In the genomic region with DNA sequence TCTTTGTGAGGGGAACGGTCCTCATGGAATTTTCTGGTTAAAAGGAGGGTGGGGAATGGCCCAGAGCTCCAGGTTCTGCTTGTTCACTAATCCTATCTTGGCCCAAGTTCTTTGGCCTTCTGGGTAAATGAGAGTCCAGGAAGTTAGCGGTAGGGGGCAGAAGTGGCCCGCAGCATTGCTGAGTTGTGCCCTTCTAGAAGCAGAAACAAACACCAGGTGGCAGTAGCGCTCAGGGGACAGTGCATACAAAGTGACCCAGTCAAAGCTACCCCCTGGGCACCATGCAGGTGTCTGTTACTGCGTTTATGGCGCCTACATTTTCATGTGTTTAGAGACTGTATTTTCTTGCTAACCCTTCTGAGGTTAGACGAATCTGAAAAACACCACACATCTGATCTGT, we compare ENCODE assay signal across 8 mouse cellular contexts. TPM values are rescaled to one million over a fixed set of nuclear protein-coding genes. Genes with fewer than 3 reads are reported as not detected.
DNase-seq lines count a peak whose midpoint lies in the region; ATAC-seq and TF ChIP-seq lines count a peak whose summit lies in the region.

No protein-coding gene starts in this region.

- no peaks in the 10 kb centered on the region for H3K9me3 ChIP-seq in ES-E14 (ENCODE audit: control insufficient read depth, insufficient read depth, low read depth, low read length)
- H3K9me3 ChIP-seq in hindbrain, embryonic 11.5 days (ENCODE audit: control insufficient read depth, low read length), result no peaks in the 10 kb centered on the region

- no peak overlapping the region for H3K4me2 ChIP-seq in hindbrain, embryonic 11.5 days (replicated peaks; ENCODE audit: low read depth, low read length)

- peak; percentile 98 for TF ChIP-seq CTCF in cerebellum, adult 2 months (IDR thresholded peaks at IDR 0.05; ENCODE audit: borderline replicate concordance, insufficient read depth, low read depth, low read length)

- peak; percentile 80 for DNase-seq in ES-E14 (ENCODE audit: low read depth, low spot score)
- DNase-seq in cerebellum, adult 2 months, result peak; percentile 81 to 86
- peak; percentile 91 for DNase-seq in hindbrain, embryonic 11.5 days (ENCODE audit: low spot score)
- DNase-seq in layer of hippocampus, adult 9-11 months, result peak; percentile 80
- DNase-seq in lung, postnatal 14 days, result peak; percentile 98
- DNase-seq in retina, embryonic 14.5 days (ENCODE audit: low spot score), result peak; percentile 94
- DNase-seq in thymus, postnatal 25 days, result peak; percentile 90

- peak; percentile 96 for ATAC-seq in frontal cortex, adult (ENCODE audit: low TSS enrichment)
- ATAC-seq in hindbrain, embryonic 11.5 days (ENCODE audit: low FRiP score), result peak; percentile 69

- H3K27ac ChIP-seq in ES-E14 (ENCODE audit: insufficient read depth, low read depth, low read length, poor library complexity, severe bottlenecking), result no peak overlapping the region
- no peak overlapping the region for H3K27ac ChIP-seq in cerebellum, adult 2 months (ENCODE audit: insufficient read depth, low read length)
- H3K27ac ChIP-seq in hindbrain, embryonic 11.5 days (ENCODE audit: low read depth, low read length), result no peak overlapping the region

- in situ Hi-C loops in ES-E14 (cut with MboI; ENCODE audit: low sequenced_read_pairs in 2 of 2, unreplicated experiment in 2 of 2), result no loop called here

- TF ChIP-seq POLR2A in cerebellum, adult 2 months (IDR thresholded peaks at IDR 0.05; ENCODE audit: borderline replicate concordance, insufficient read depth, low read length), result no peak

- H3K36me3 ChIP-seq in ES-E14 (ENCODE audit: control insufficient read depth, insufficient read depth, low read length, poor library complexity, severe bottlenecking), result no peaks in the 10 kb centered on the region
- no peaks in the 10 kb centered on the region for H3K36me3 ChIP-seq in hindbrain, embryonic 11.5 days (ENCODE audit: control insufficient read depth, insufficient read depth, low read length)

- H3K9ac ChIP-seq in ES-E14 (ENCODE audit: insufficient read depth, low read depth, low read length, poor library complexity, severe bottlenecking), result no peak overlapping the region
- no peak overlapping the region for H3K9ac ChIP-seq in hindbrain, embryonic 11.5 days (ENCODE audit: low read depth, low read length)

- peaks cover 5 to 19% of the 10 kb centered on the region in 2 experiments for H3K4me1 ChIP-seq in ES-E14 (ENCODE audit: control insufficient read depth in 2 of 2, insufficient read depth in 2 of 2, low read length in 2 of 2, poor library complexity in 1 of 2)
- no peaks in the 10 kb centered on the region for H3K4me1 ChIP-seq in cerebellum, adult 2 months (ENCODE audit: control insufficient read depth, insufficient read depth, low read length)
- H3K4me1 ChIP-seq in hindbrain, embryonic 11.5 days (replicated peaks; ENCODE audit: control insufficient read depth, insufficient read depth, low read length), result no peaks in the 10 kb centered on the region

- no peaks in the 10 kb centered on the region for H3K27me3 ChIP-seq in cerebellum, adult 2 months (ENCODE audit: control insufficient read depth, insufficient read depth, low read length)
- no peaks in the 10 kb centered on the region for H3K27me3 ChIP-seq in hindbrain, embryonic 11.5 days (ENCODE audit: control insufficient read depth, insufficient read depth, low read length)

- no peak overlapping the region for H3K4me3 ChIP-seq in ES-E14 (ENCODE audit: insufficient read depth in 1 of 2, low read depth in 1 of 2, low read length in 2 of 2, poor library complexity in 1 of 2, severe bottlenecking in 1 of 2)
- H3K4me3 ChIP-seq in cerebellum, adult 2 months (replicated peaks; ENCODE audit: insufficient read depth, low read depth, low read length), result no peak overlapping the region
- H3K4me3 ChIP-seq in hindbrain, embryonic 11.5 days (ENCODE audit: low read depth, low read length), result no peak overlapping the region

- 7% methylated on average over 7 of the region's 7 CpGs for WGBS in cerebellum, adult 2 months
- WGBS in hindbrain, embryonic 11.5 days, result 6% methylated on average over 7 of the region's 7 CpGs

TF ChIP-seq in ES-E14, 5 proteins besides CTCF, POLR2A, EP300 and RAD21:
- TF ChIP-seq ZC3H11A (IDR thresholded peaks at IDR 0.05; ENCODE audit: borderline replicate concordance, low read depth, low read length), result peak; percentile 98
- TF ChIP-seq HCFC1 (IDR thresholded peaks at IDR 0.05; ENCODE audit: borderline replicate concordance, insufficient read depth, low read length), result no peak; the same call in 1 of the 2 replicates

RNA-seq across cellular contexts. Expression of a gene that starts 8.1 kb away (rescaled TPM):
- total RNA-seq in ES-E14 (2012; rRNA removed), result 0.67 and 1.2 TPM in 2 replicates
- 1.00 and 1.0 TPM in 2 replicates for polyA plus RNA-seq in cerebellum, adult 2 months (2012; rRNA removed)
- 3.7 and 4.8 TPM in 2 replicates for polyA plus RNA-seq in hindbrain, embryonic 11.5 days (2014; fragmentation: Nextera tagmentation; extraction: Ambion mirVana)

RNA-seq across cellular contexts. Expression of a gene that starts 27.0 kb away (rescaled TPM):
- total RNA-seq in ES-E14 (2012; rRNA removed), result 0.09 and 0.26 TPM in 2 replicates
- 0.46 and 0.65 TPM in 2 replicates for polyA plus RNA-seq in cerebellum, adult 2 months (2012; rRNA removed)
- not detected in 2 replicates for polyA plus RNA-seq in hindbrain, embryonic 11.5 days (2014; fragmentation: Nextera tagmentation; extraction: Ambion mirVana)

RNA-seq across cellular contexts. Expression of a gene that starts 28.9 kb away (rescaled TPM):
- 112 and 131 TPM in 2 replicates for total RNA-seq in ES-E14 (2012; rRNA removed)
- 12.9 and 13.0 TPM in 2 replicates for polyA plus RNA-seq in cerebellum, adult 2 months (2012; rRNA removed)
- 41.1 and 43.4 TPM in 2 replicates for polyA plus RNA-seq in hindbrain, embryonic 11.5 days (2014; fragmentation: Nextera tagmentation; extraction: Ambion mirVana)

RNA-seq across cellular contexts. Expression of a gene that starts 47.1 kb away (rescaled TPM):
- 45.6 and 80.3 TPM in 2 replicates for total RNA-seq in ES-E14 (2012; rRNA removed)
- 1.9 and 2.2 TPM in 2 replicates for polyA plus RNA-seq in cerebellum, adult 2 months (2012; rRNA removed)
- 38.3 and 47.8 TPM in 2 replicates for polyA plus RNA-seq in hindbrain, embryonic 11.5 days (2014; fragmentation: Nextera tagmentation; extraction: Ambion mirVana)

RNA-seq across cellular contexts. Expression of a gene that starts 53.5 kb away (rescaled TPM):
- total RNA-seq in ES-E14 (2012; rRNA removed), result 1.6 and 2.7 TPM in 2 replicates
- polyA plus RNA-seq in cerebellum, adult 2 months (2012; rRNA removed), result 0.74 and 0.87 TPM in 2 replicates
- 0.34 and 0.40 TPM in 2 replicates for polyA plus RNA-seq in hindbrain, embryonic 11.5 days (2014; fragmentation: Nextera tagmentation; extraction: Ambion mirVana)
